9 mouse cellular contexts compared by ENCODE assay signal in the genomic region with DNA sequence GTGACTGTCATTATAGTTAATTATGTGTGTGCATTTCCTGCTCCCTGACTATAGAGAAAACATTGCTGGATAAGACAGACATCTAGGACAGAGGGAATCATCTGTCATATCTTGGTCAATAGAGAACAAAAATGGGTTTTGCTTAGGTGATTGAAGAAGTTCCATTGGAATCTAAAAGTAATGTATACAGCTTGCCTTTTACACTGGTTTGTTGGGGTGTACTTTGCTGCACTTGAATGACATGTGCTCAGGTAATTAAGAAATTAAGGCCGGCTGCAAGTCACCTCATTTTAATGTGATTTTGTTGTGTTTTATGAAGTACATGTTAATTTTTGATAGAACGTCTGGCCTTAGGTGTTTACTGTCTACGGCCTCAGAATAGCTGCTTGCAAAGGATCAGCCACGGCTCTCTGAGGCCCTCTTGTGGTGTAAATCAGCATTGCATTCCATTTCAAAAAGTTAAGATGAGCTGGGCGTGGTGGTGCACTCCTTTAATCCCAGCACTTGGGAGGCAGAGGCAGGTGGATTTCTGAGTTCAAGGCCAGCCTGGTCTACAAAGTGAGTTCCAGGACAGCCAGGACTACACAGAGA. TPM values are rescaled to one million over a fixed set of nuclear protein-coding genes. Genes with fewer than 3 reads are reported as not detected.
DNase-seq lines count a peak whose midpoint lies in the region; ATAC-seq and TF ChIP-seq lines count a peak whose summit lies in the region.
"Had no signal": no experiment of that assay in that cellular context is flagged by ENCODE, and none has a peak within 500 bp of the region (broad histone marks: within the 10 kb centered on the region; RNA-seq: fewer than 3 reads in every experiment).

No protein-coding gene starts in this region.

- 14% methylated on average over 5 of the region's 5 CpGs for WGBS in heart, adult 2 months
- WGBS in heart, embryonic 10.5 days, result 15% methylated on average over 5 of the region's 5 CpGs
- WGBS in intestine, embryonic 16.5 days, result 15% methylated on average over 5 of the region's 5 CpGs
- WGBS in midbrain, embryonic 15.5 days, result 11% methylated on average over 5 of the region's 5 CpGs

- TF ChIP-seq EP300 in heart, adult 2 months (IDR thresholded peaks at IDR 0.05; ENCODE audit: insufficient read depth, low read depth, low read length), result peak; percentile 92

- H3K36me3 ChIP-seq in heart, adult 2 months (ENCODE audit: control insufficient read depth, insufficient read depth, low read length), result peaks cover 10% of the 10 kb centered on the region
- peaks cover 44% of the 10 kb centered on the region for H3K36me3 ChIP-seq in heart, embryonic 10.5 days
- H3K36me3 ChIP-seq in intestine, embryonic 16.5 days (ENCODE audit: control insufficient read depth, insufficient read depth, low read length), result peaks cover 8% of the 10 kb centered on the region
- H3K36me3 ChIP-seq in midbrain, embryonic 15.5 days (replicated peaks), result peaks cover 25% of the 10 kb centered on the region; the same call in 1 of the 2 replicates

- intact Hi-C loops in heart, adult 2 months (cut with DNase I), result loop anchor here (1.0 to 2.0 kb wide), 2 partner anchors 36 to 69 kb away; partner anchors contain the start of gene Eif2ak3
- intact Hi-C loops in left cerebral cortex, postnatal 14 days (cut with DNase I), result loop anchor here (1.0 kb wide), 1 partner anchor 69 kb away; no protein-coding TSS in a partner anchor

- H3K27me3 ChIP-seq in heart, adult 2 months (ENCODE audit: control insufficient read depth, insufficient read depth, low read length), result no peaks in the 10 kb centered on the region
- H3K27me3 ChIP-seq in heart, embryonic 10.5 days (ENCODE audit: insufficient read depth, poor library complexity, severe bottlenecking), result no peaks in the 10 kb centered on the region
- no peaks in the 10 kb centered on the region for H3K27me3 ChIP-seq in intestine, embryonic 16.5 days (replicated peaks; ENCODE audit: control insufficient read depth, insufficient read depth, low read length)
- no peaks in the 10 kb centered on the region for H3K27me3 ChIP-seq in midbrain, embryonic 15.5 days (replicated peaks)

- peak; percentile 93 for TF ChIP-seq CTCF in heart, adult 2 months (IDR thresholded peaks at IDR 0.05)

- no peak overlapping the region for H3K4me3 ChIP-seq in heart, adult 2 months
- no peak overlapping the region for H3K4me3 ChIP-seq in heart, embryonic 10.5 days
- no peak overlapping the region for H3K4me3 ChIP-seq in intestine, embryonic 16.5 days (ENCODE audit: low read length)
- no peak overlapping the region for H3K4me3 ChIP-seq in midbrain, embryonic 15.5 days

- H3K4me1 ChIP-seq in heart, adult 2 months (ENCODE audit: control insufficient read depth, insufficient read depth, low read length), result peaks cover 2% of the 10 kb centered on the region; the same call in 1 of the 2 replicates
- H3K4me1 ChIP-seq in heart, embryonic 10.5 days, result no peaks in the 10 kb centered on the region
- H3K4me1 ChIP-seq in intestine, embryonic 16.5 days (ENCODE audit: control insufficient read depth, insufficient read depth, low read length), result no peaks in the 10 kb centered on the region
- H3K4me1 ChIP-seq in midbrain, embryonic 15.5 days, result no peaks in the 10 kb centered on the region

- no peak for TF ChIP-seq POLR2A in heart, adult 2 months (IDR thresholded peaks at IDR 0.05; ENCODE audit: insufficient read depth, low read depth, low read length)

- peak overlapping the region; percentile 62; the same call in 1 of the 2 replicates for H3K27ac ChIP-seq in heart, adult 2 months
- no peak overlapping the region for H3K27ac ChIP-seq in heart, embryonic 10.5 days
- no peak overlapping the region for H3K27ac ChIP-seq in intestine, embryonic 16.5 days (ENCODE audit: low read length)
- H3K27ac ChIP-seq in midbrain, embryonic 15.5 days, result no peak overlapping the region

- no peaks in the 10 kb centered on the region for H3K79me2 ChIP-seq in heart, adult 2 months (replicated peaks; ENCODE audit: control insufficient read depth, insufficient read depth, low read length)

- peak; percentile 42; the same call in 1 of the 2 replicates for ATAC-seq in intestine, embryonic 16.5 days
- ATAC-seq in midbrain, embryonic 15.5 days (replicated peaks), result peak; percentile 73

- H3K9ac ChIP-seq in heart, adult 2 months (ENCODE audit: low read depth, low read length), result no peak overlapping the region
- H3K9ac ChIP-seq in intestine, embryonic 16.5 days (ENCODE audit: low read depth, low read length), result no peak overlapping the region
- no peak overlapping the region for H3K9ac ChIP-seq in midbrain, embryonic 15.5 days

- DNase-seq in heart, adult 2 months, result peak; percentile 72 to 74
- no peak for DNase-seq in heart, embryonic 10.5 days (ENCODE audit: low spot score)
- peak; percentile 79 to 86 for DNase-seq in cerebellum, postnatal 25 days
- peak; percentile 84 for DNase-seq in gastrocnemius, adult 18-20 months (ENCODE audit: low spot score)
- DNase-seq in left cerebral cortex, postnatal 14 days (ENCODE audit: low spot score in 2 of 2), result peak; percentile 85 to 90
- DNase-seq in spleen, adult 12 weeks (ENCODE audit: low spot score), result peak; percentile 66

- no peaks in the 10 kb centered on the region for H3K9me3 ChIP-seq in heart, embryonic 10.5 days
- no peaks in the 10 kb centered on the region for H3K9me3 ChIP-seq in intestine, embryonic 16.5 days (ENCODE audit: control insufficient read depth, low read length)
- H3K9me3 ChIP-seq in midbrain, embryonic 15.5 days, result no peaks in the 10 kb centered on the region

- H3K4me2 ChIP-seq in intestine, embryonic 16.5 days (ENCODE audit: low read depth, low read length), result no peak overlapping the region
- no peak overlapping the region for H3K4me2 ChIP-seq in midbrain, embryonic 15.5 days

RNA-seq across cellular contexts. Expression of gene Eif2ak3, which starts 36.5 kb away (rescaled TPM):
- total RNA-seq in heart, adult 2 months (2021), result 1 to 10 TPM; 8.4 to 8.5 TPM
- polyA plus RNA-seq in heart, adult 2 months (2012; rRNA removed), result 4.0 and 6.9 TPM in 2 replicates
- 7.3 and 8.2 TPM in 2 replicates for polyA plus RNA-seq in heart, embryonic 10.5 days (2016; fragmentation: Nextera tagmentation; extraction: Ambion mirVana)
- total RNA-seq in gastrocnemius, adult 18-20 months (2021), result 1 to 10 TPM; 2.7 to 3.9 TPM
- 6.6 and 9.8 TPM in 2 replicates for polyA plus RNA-seq in intestine, embryonic 16.5 days (2015; fragmentation: Nextera tagmentation; extraction: Ambion mirVana)
- total RNA-seq in left cerebral cortex, postnatal 14 days (2021), result 10 to 100 TPM; 21.2 to 22.7 TPM
- polyA plus RNA-seq in midbrain, embryonic 15.5 days (2015; fragmentation: Nextera tagmentation; extraction: Ambion mirVana), result 14.1 and 14.6 TPM in 2 replicates

RNA-seq across cellular contexts. Expression of gene Tex37, which starts 37.9 kb away (rescaled TPM):
- not detected for total RNA-seq in heart, adult 2 months (2021)
- not detected in 2 replicates for polyA plus RNA-seq in heart, adult 2 months (2012; rRNA removed)
- polyA plus RNA-seq in heart, embryonic 10.5 days (2016; fragmentation: Nextera tagmentation; extraction: Ambion mirVana), result not detected in 2 replicates
- not detected for total RNA-seq in gastrocnemius, adult 18-20 months (2021)
- polyA plus RNA-seq in intestine, embryonic 16.5 days (2015; fragmentation: Nextera tagmentation; extraction: Ambion mirVana), result not detected in 2 replicates
- total RNA-seq in left cerebral cortex, postnatal 14 days (2021), result not detected
- not detected in 2 replicates for polyA plus RNA-seq in midbrain, embryonic 15.5 days (2015; fragmentation: Nextera tagmentation; extraction: Ambion mirVana)
- polyA plus RNA-seq: stomach, embryonic 16.5 days had no signal
